8 mouse cellular contexts compared by ENCODE assay signal in the genomic region with DNA sequence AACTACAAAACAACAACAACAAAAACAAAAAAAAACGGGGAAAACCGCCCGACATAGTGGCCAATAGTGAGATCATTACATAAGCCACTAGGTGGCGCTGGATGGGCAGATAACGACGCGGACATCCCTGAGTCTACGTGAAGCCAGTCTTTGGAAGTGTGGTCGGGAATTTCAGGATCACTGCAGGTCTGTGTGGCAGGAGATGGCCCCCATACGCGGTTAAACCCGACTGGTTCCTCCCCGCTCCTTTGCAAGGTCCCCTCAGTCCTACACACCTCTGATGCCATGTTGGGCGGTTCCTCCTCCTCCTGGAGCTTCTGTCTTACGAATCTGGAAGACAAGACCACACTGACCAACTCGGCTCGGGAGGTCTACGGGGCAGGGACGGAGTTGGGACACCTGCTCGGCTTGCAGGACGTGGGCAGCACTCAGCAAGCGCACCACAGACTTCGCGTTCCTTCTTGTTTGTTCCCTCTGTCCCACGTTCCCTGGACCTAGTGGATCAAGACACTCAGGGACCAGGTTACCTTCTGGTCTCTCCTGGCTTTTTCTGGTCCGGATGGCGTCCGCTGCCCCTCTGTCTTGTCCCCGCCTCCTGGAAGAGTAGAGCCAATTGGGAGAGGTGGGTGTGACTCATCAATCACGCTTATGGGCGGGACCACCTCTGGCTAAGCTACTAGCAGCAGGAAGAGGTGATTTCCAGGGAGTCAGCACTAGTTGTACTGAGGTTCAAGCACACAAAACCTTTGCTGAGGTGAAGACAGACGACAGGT. TPM values are rescaled to one million over a fixed set of nuclear protein-coding genes. Genes with fewer than 3 reads are reported as not detected.
DNase-seq lines count a peak whose midpoint lies in the region; ATAC-seq and TF ChIP-seq lines count a peak whose summit lies in the region.

No protein-coding gene starts in this region.

- peak; percentile 94 for ATAC-seq in Patski
- peak; percentile 84 for ATAC-seq in hindbrain, embryonic 14.5 days (ENCODE audit: low FRiP score)

- CTCF ChIA-PET in Patski (lab: Charles Lee): interaction anchor here (0.6 to 4.6 kb wide), 8 partner anchors 10 to 28 kb away, joined by 3 to 28 read pairs (median 6); no protein-coding TSS in a partner anchor

- peak; percentile 74 for DNase-seq in Patski (ENCODE audit: low read depth, low spot score)
- peak; percentile 85 to 86 for DNase-seq in cerebellum, postnatal 14 days
- peak; percentile 39 to 55 for DNase-seq in frontal cortex, postnatal 25 days (ENCODE audit: low spot score in 2 of 2)
- peak; percentile 89 for DNase-seq in hindbrain, embryonic 14.5 days (ENCODE audit: low spot score)
- DNase-seq in layer of hippocampus, postnatal 36 days: peak; percentile 57 to 64
- peak; percentile 97 for DNase-seq in lung, postnatal 36 days
- DNase-seq in retina, postnatal 1 day: peak; percentile 92
- peak; percentile 76 to 87 for DNase-seq in urinary bladder, adult 18-20 months (ENCODE audit: low spot score in 2 of 2)

- H3K36me3 ChIP-seq in hindbrain, embryonic 14.5 days (replicated peaks; ENCODE audit: control insufficient read depth, insufficient read depth): no peaks in the 10 kb centered on the region

- TF ChIP-seq CTCF in Patski (IDR thresholded peaks at IDR 0.05): peak; percentile 83

- POLR2A ChIA-PET in Patski (lab: Charles Lee): interaction anchor here (0.6 to 1.2 kb wide), 2 partner anchors 9 to 94 kb away, joined by 3 to 4 read pairs; no protein-coding TSS in a partner anchor

- no peaks in the 10 kb centered on the region for H3K9me3 ChIP-seq in hindbrain, embryonic 14.5 days (ENCODE audit: control insufficient read depth, low read length)

- peaks cover 5% of the 10 kb centered on the region; the same call in 1 of the 2 replicates for H3K4me1 ChIP-seq in hindbrain, embryonic 14.5 days (replicated peaks; ENCODE audit: control insufficient read depth, insufficient read depth, low read length)

- H3K27me3 ChIP-seq in Patski: no peaks in the 10 kb centered on the region
- H3K27me3 ChIP-seq in hindbrain, embryonic 14.5 days (ENCODE audit: control insufficient read depth, insufficient read depth, low read length): no peaks in the 10 kb centered on the region; the same call in 1 of the 2 replicates

- H3K27ac ChIP-seq in hindbrain, embryonic 14.5 days: peak overlapping the region; percentile 81

- peak overlapping the region; percentile 44 for H3K4me3 ChIP-seq in hindbrain, embryonic 14.5 days (replicated peaks; ENCODE audit: low read length)

- under 1% methylated on average over 32 of the region's 32 CpGs for WGBS in hindbrain, embryonic 14.5 days

- peak overlapping the region; percentile 84 for H3K4me2 ChIP-seq in hindbrain, embryonic 14.5 days (replicated peaks)

- in situ Hi-C loops in Patski (cut with MboI; ENCODE audit: low pct_unique_long_range_greater_than_20kb): no loop called here

- peak overlapping the region; percentile 49 for H3K9ac ChIP-seq in hindbrain, embryonic 14.5 days

RNA-seq across cellular contexts. Expression of a gene that starts 5.1 kb away (rescaled TPM):
- 83.6 TPM for polyA plus RNA-seq in Patski (2021)
- polyA plus RNA-seq in hindbrain, embryonic 14.5 days (2014; fragmentation: Nextera tagmentation; extraction: Ambion mirVana): 41.3 and 41.5 TPM in 2 replicates
- 10 to 100 TPM; 18.0 to 18.8 TPM for total RNA-seq in layer of hippocampus, postnatal 36 days (2021)

RNA-seq across cellular contexts. Expression of a gene that starts 5.1 kb away (rescaled TPM):
- 39.7 TPM for polyA plus RNA-seq in Patski (2021)
- polyA plus RNA-seq in hindbrain, embryonic 14.5 days (2014; fragmentation: Nextera tagmentation; extraction: Ambion mirVana): 49.2 and 51.9 TPM in 2 replicates
- 10 to 100 TPM; 37.0 to 38.2 TPM for total RNA-seq in layer of hippocampus, postnatal 36 days (2021)

RNA-seq across cellular contexts. Expression of a gene that starts 21.1 kb away (rescaled TPM):
- 63.8 TPM for polyA plus RNA-seq in Patski (2021)
- polyA plus RNA-seq in hindbrain, embryonic 14.5 days (2014; fragmentation: Nextera tagmentation; extraction: Ambion mirVana): 36.4 and 37.0 TPM in 2 replicates
- 10 to 100 TPM in 1 of 2 experiments, 1 to 10 TPM in 1; 9.7 to 10.6 TPM for total RNA-seq in layer of hippocampus, postnatal 36 days (2021)

RNA-seq across cellular contexts. Expression of a gene that starts 49.2 kb away (rescaled TPM):
- 18.3 TPM for polyA plus RNA-seq in Patski (2021)
- 62.2 and 63.0 TPM in 2 replicates for polyA plus RNA-seq in hindbrain, embryonic 14.5 days (2014; fragmentation: Nextera tagmentation; extraction: Ambion mirVana)
- total RNA-seq in layer of hippocampus, postnatal 36 days (2021): 10 to 100 TPM; 50.2 to 50.6 TPM

Comparison
In these comparisons a context has a peak if more than half of its experiments do, and no peak if none do; other contexts are left out.
1. Peak in every context shown above with its lines: DNase-seq, ATAC-seq, H3K4me3 ChIP-seq and H3K27ac ChIP-seq.
2. DNase-seq: peak in every context shown above with its lines; median percentile 97 in lung, postnatal 36 days; 92 in retina, postnatal 1 day; 89 in hindbrain, embryonic 14.5 days; 86 in cerebellum, postnatal 14 days; 82 in urinary bladder, adult 18-20 months; 74 in Patski; 60 in layer of hippocampus, postnatal 36 days; 47 in frontal cortex, postnatal 25 days.